ENCODE assay signal across 9 mouse cellular contexts in the genomic region with DNA sequence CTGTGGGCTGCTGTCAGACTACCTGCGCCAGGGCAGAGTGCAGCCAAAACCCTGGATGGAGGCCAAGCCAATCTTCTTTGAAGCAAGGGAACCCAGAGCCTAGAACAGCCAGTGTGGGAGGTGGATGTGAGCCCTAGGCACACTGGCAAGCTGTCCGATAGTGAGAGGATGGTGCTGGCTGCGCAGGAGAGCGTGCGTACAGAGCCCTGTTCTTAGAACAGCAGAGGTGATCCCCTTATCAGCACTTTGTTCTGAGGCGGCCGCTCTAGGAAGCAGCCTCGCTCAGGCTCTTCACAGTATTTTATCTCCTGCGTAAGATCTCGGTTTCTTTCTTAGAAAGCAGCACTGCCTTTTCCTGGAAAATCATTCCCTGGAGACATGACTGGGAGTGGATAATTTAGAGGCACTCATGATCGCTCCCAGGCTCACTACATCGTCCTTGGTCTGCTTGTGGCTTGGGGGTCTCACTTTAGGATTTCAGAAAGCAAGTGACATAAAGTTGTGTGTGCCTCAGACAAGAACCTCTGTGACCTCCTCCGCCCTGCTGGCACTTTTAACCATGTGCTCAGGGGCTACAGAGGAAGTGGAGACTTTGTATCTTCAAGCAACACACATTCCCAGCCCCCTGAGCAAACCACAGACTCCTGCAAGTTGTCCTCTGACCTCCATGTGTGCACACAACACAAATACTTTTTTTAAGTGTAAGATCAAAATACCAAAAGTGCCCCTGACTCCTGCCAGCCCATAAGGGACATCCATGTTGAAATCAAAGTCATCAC.
DNase-seq lines count a peak whose midpoint lies in the region; ATAC-seq and TF ChIP-seq lines count a peak whose summit lies in the region.
"Had no signal": no experiment of that assay in that cellular context is flagged by ENCODE, and none has a peak within 500 bp of the region (broad histone marks: within the 10 kb centered on the region; RNA-seq: fewer than 3 reads in every experiment).

No protein-coding gene starts in this region.

- no peak for TF ChIP-seq POLR2A in heart, adult 2 months (IDR thresholded peaks at IDR 0.05; ENCODE audit: insufficient read depth, low read depth, low read length)

- H3K36me3 ChIP-seq in heart, embryonic 14.5 days (ENCODE audit: control insufficient read depth, insufficient read depth, low read length) = peaks cover 5% of the 10 kb centered on the region; the same call in 1 of the 2 replicates
- H3K36me3 ChIP-seq in heart, adult 2 months (ENCODE audit: control insufficient read depth, insufficient read depth, low read length) = no peaks in the 10 kb centered on the region
- H3K36me3 ChIP-seq in intestine, postnatal 0 days (ENCODE audit: control insufficient read depth, insufficient read depth) = no peaks in the 10 kb centered on the region; the same call in 1 of the 2 replicates
- H3K36me3 ChIP-seq in forebrain, embryonic 14.5 days (ENCODE audit: control insufficient read depth, insufficient read depth, low read length) = no peaks in the 10 kb centered on the region

- no peak overlapping the region for H3K4me2 ChIP-seq in heart, embryonic 14.5 days (ENCODE audit: low read length)
- H3K4me2 ChIP-seq in intestine, postnatal 0 days (replicated peaks; ENCODE audit: low read depth) = no peak overlapping the region
- H3K4me2 ChIP-seq in forebrain, embryonic 14.5 days (ENCODE audit: low read length) = no peak overlapping the region
- H3K4me2 ChIP-seq: forebrain, embryonic 13.5 days had no signal

- intact Hi-C loops in heart, adult 2 months (cut with DNase I) = no loop called here

- no peak for DNase-seq in heart, adult 2 months
- peak; percentile 18 to 20 for DNase-seq in CD8-positive naive resting alpha-beta T cell, adult 2 months (ENCODE audit: low read depth in 2 of 2, low spot score in 2 of 2)
- DNase-seq in gastrocnemius, postnatal 4 days (ENCODE audit: low spot score in 2 of 2) = no peak
- DNase-seq in forebrain, embryonic 14.5 days (ENCODE audit: low spot score) = no peak
- DNase-seq in frontal cortex, postnatal 25 days (ENCODE audit: low spot score in 2 of 2) = no peak

- H3K27ac ChIP-seq in heart, embryonic 14.5 days (replicated peaks in 1 of 2; ENCODE audit: control insufficient read depth in 1 of 2, insufficient read depth in 1 of 2, low read depth in 2 of 2, low read length in 2 of 2) = no peak overlapping the region
- no peak overlapping the region for H3K27ac ChIP-seq in heart, adult 2 months
- no peak overlapping the region for H3K27ac ChIP-seq in intestine, postnatal 0 days (ENCODE audit: low read depth, low read length)
- no peak overlapping the region for H3K27ac ChIP-seq in forebrain, embryonic 14.5 days (ENCODE audit: low read depth, low read length)
- H3K27ac ChIP-seq: forebrain, embryonic 13.5 days had no signal

- H3K9ac ChIP-seq in heart, embryonic 14.5 days (ENCODE audit: low read length) = 0 out of 2 replicates have a peak overlapping the region, but pooled peaks have one; percentile 9
- H3K9ac ChIP-seq in heart, adult 2 months (ENCODE audit: low read depth, low read length) = no peak overlapping the region
- no peak overlapping the region for H3K9ac ChIP-seq in intestine, postnatal 0 days (ENCODE audit: low read depth, low read length)
- H3K9ac ChIP-seq in forebrain, embryonic 14.5 days (ENCODE audit: low read length) = no peak overlapping the region
- H3K9ac ChIP-seq: forebrain, embryonic 13.5 days had no signal

- H3K79me2 ChIP-seq in heart, adult 2 months (replicated peaks; ENCODE audit: control insufficient read depth, insufficient read depth, low read length) = no peaks in the 10 kb centered on the region

- no peak overlapping the region for H3K4me3 ChIP-seq in heart, embryonic 14.5 days (ENCODE audit: control insufficient read depth in 1 of 2, insufficient read depth in 1 of 2, low read depth in 1 of 2, low read length in 2 of 2)
- no peak overlapping the region for H3K4me3 ChIP-seq in heart, adult 2 months
- no peak overlapping the region for H3K4me3 ChIP-seq in intestine, postnatal 0 days (ENCODE audit: low read depth, low read length)
- no peak overlapping the region for H3K4me3 ChIP-seq in forebrain, embryonic 14.5 days (ENCODE audit: low read depth, low read length)
- H3K4me3 ChIP-seq: forebrain, embryonic 13.5 days had no signal

- peaks cover 25 to 47% of the 10 kb centered on the region in 2 experiments for H3K4me1 ChIP-seq in heart, embryonic 14.5 days (ENCODE audit: control insufficient read depth in 2 of 2, insufficient read depth in 2 of 2, low read length in 2 of 2)
- peaks cover 10% of the 10 kb centered on the region for H3K4me1 ChIP-seq in heart, adult 2 months (ENCODE audit: control insufficient read depth, insufficient read depth, low read length)
- H3K4me1 ChIP-seq in intestine, postnatal 0 days (replicated peaks; ENCODE audit: control insufficient read depth, insufficient read depth, low read length) = 0 out of 2 replicates have a peak, but pooled peaks cover 4% of the 10 kb centered on the region
- H3K4me1 ChIP-seq in forebrain, embryonic 14.5 days (ENCODE audit: control insufficient read depth, insufficient read depth, low read length) = no peaks in the 10 kb centered on the region
- H3K4me1 ChIP-seq: forebrain, embryonic 13.5 days had no signal

- TF ChIP-seq CTCF in heart, adult 2 months (IDR thresholded peaks at IDR 0.05) = no peak
- no peak for TF ChIP-seq CTCF in intestine, postnatal 0 days (IDR thresholded peaks at IDR 0.05; ENCODE audit: low read depth)

- no peaks in the 10 kb centered on the region for H3K27me3 ChIP-seq in heart, embryonic 14.5 days (ENCODE audit: control insufficient read depth, insufficient read depth, low read length)
- H3K27me3 ChIP-seq in heart, adult 2 months (ENCODE audit: control insufficient read depth, insufficient read depth, low read length) = no peaks in the 10 kb centered on the region
- no peaks in the 10 kb centered on the region for H3K27me3 ChIP-seq in intestine, postnatal 0 days (replicated peaks; ENCODE audit: control insufficient read depth, insufficient read depth, low read length)
- no peaks in the 10 kb centered on the region for H3K27me3 ChIP-seq in forebrain, embryonic 14.5 days (replicated peaks; ENCODE audit: control insufficient read depth, insufficient read depth, low read length)
- H3K27me3 ChIP-seq: forebrain, embryonic 13.5 days had no signal

- H3K9me3 ChIP-seq in heart, embryonic 14.5 days (ENCODE audit: control insufficient read depth, low read length) = no peaks in the 10 kb centered on the region
- H3K9me3 ChIP-seq in intestine, postnatal 0 days (ENCODE audit: control insufficient read depth) = no peaks in the 10 kb centered on the region
- H3K9me3 ChIP-seq in forebrain, embryonic 14.5 days (replicated peaks; ENCODE audit: control insufficient read depth, low read length) = no peaks in the 10 kb centered on the region
- H3K9me3 ChIP-seq: forebrain, embryonic 13.5 days had no signal

- peak; percentile 37 for ATAC-seq in heart, embryonic 14.5 days (ENCODE audit: insufficient number of reproducible peaks, insufficient read depth, low FRiP score, low read depth)
- ATAC-seq in intestine, postnatal 0 days = peak; percentile 59
- ATAC-seq in megakaryocyte progenitor cell, adult 5-6 weeks (replicated peaks; ENCODE audit: poor library complexity) = peak; percentile 70
- ATAC-seq in forebrain, embryonic 14.5 days = no peak

- 28% methylated on average over 13 of the region's 13 CpGs for WGBS in heart, embryonic 14.5 days
- WGBS in heart, adult 2 months = 30% methylated on average over 13 of the region's 13 CpGs
- 41% methylated on average over 13 of the region's 13 CpGs for WGBS in intestine, postnatal 0 days
- 87% methylated on average over 13 of the region's 13 CpGs for WGBS in forebrain, embryonic 14.5 days

- no peak for TF ChIP-seq EP300 in heart, adult 2 months (IDR thresholded peaks at IDR 0.05; ENCODE audit: insufficient read depth, low read depth, low read length)

Comparison
In these comparisons a context has a peak if more than half of its experiments do, and no peak if none do; other contexts are left out.
1. DNase-seq: peak in CD8-positive naive resting alpha-beta T cell, adult 2 months (2 of 2); none in heart, adult 2 months (0 of 2), gastrocnemius, postnatal 4 days (0 of 2), forebrain, embryonic 14.5 days (single experiment) and frontal cortex, postnatal 25 days (0 of 2).